Mouse (Mus musculus) kidney, postnatal 36 days (tissue): ENCODE measurements around the gene Derl3.

Experiments
- DNase-seq, 2 experiments: peaks; one replicate each; pipeline ENCODE4 v3.0.0; 2021 to 2022; ENCODE audit warnings: mixed read lengths in 2 of 2

Gene Derl3

GRCm38 (mm10) chr10:75944066-75944772 lies 51.0 kb downstream of the Derl3 start:
- DNase-seq, result peak; percentile 43 to 56

GRCm38 (mm10) chr10:75945213-75945612 lies 52.0 kb downstream of the Derl3 start:
- peak in 1 of 2 experiments; percentile 0 for DNase-seq
